Mouse (Mus musculus) liver, embryonic 11.5 days (tissue): ENCODE results near the gene BC107364. TPM values are rescaled to one million over a fixed set of nuclear protein-coding genes. Genes with fewer than 3 reads are reported as not detected.
A peak's percentile ranks its signal among the peaks of the same experiment; 100 is the strongest.

Experiments used
- ATAC-seq: fragments of 200-750 bp; cut with Nextera tagmentation; replicated peaks from 2 replicates; pipeline ENCODE4 v1.8.0; 2017; ENCODE audit warnings: moderate number of reproducible peaks, mild to moderate bottlenecking, moderate TSS enrichment, moderate library complexity; ENCODE audit not compliant: low FRiP score
- DNase-seq: peaks from one replicate; pipeline ENCODE4 v3.0.0-alpha.2; 2017; ENCODE audit warnings: low spot score
- H3K27ac ChIP-seq: fragments of 300-500 bp; sonication (generic); 2 replicates; pipeline ENCODE4 v1.5.1; 2014; ENCODE audit warnings: mild to moderate bottlenecking, low read depth, low read length, control low read depth
- H3K27me3 ChIP-seq: fragments of 300-500 bp; sonication (generic); replicated peaks from 2 replicates; pipeline ENCODE4 v1.6.1; 2014; ENCODE audit warnings: low read length, mixed read lengths; ENCODE audit not compliant: control insufficient read depth, insufficient read depth
- H3K36me3 ChIP-seq: fragments of 300-500 bp; sonication (generic); 2 replicates; pipeline ENCODE4 v1.6.1; 2014; ENCODE audit warnings: mild to moderate bottlenecking, low read length, moderate library complexity, mixed read lengths; ENCODE audit not compliant: control insufficient read depth, insufficient read depth
- H3K4me1 ChIP-seq: fragments of 300-500 bp; sonication (generic); replicated peaks from 2 replicates; pipeline ENCODE4 v1.6.1; 2014; ENCODE audit warnings: low read length, mixed read lengths; ENCODE audit not compliant: control insufficient read depth, insufficient read depth
- H3K4me2 ChIP-seq: fragments of 300-500 bp; sonication (generic); 2 replicates; pipeline ENCODE4 v1.6.1; 2014; ENCODE audit warnings: mild to moderate bottlenecking, control low read depth, moderate library complexity
- H3K4me3 ChIP-seq: fragments of 300-500 bp; sonication (generic); 2 replicates; pipeline ENCODE4 v1.5.1; 2014; ENCODE audit warnings: low read depth, low read length, control low read depth
- H3K9ac ChIP-seq: fragments of 300-500 bp; sonication (generic); 2 replicates; pipeline ENCODE4 v1.6.1; 2014; ENCODE audit warnings: low read depth, low read length, control low read depth
- H3K9me3 ChIP-seq: fragments of 300-500 bp; sonication (generic); 2 replicates; pipeline ENCODE4 v1.6.1; 2016; ENCODE audit warnings: low read length, inconsistent platforms, mixed read lengths; ENCODE audit not compliant: control insufficient read depth
- WGBS: fragments of 180-500 bp; shearing (Covaris S2); extraction: QIAGEN DNeasy Blood & Tissue Kit; methylation state at CpG from one replicate; pipeline ENCODE4 v1.1.7; 2014; 5-methylcytosine and 5-hydroxymethylcytosine counted together
- polyA plus RNA-seq: library from polyadenylated mRNA; unstranded; fragments of >200 nt; fragmentation: Nextera tagmentation; extraction: Ambion mirVana; gene quantifications from 2 replicates; pipeline ENCODE4 v1.2.1, GENCODE M21; 2014

Gene BC107364
- polyA plus RNA-seq, 1 experiment from 2014 or later: not detected

DNA sequence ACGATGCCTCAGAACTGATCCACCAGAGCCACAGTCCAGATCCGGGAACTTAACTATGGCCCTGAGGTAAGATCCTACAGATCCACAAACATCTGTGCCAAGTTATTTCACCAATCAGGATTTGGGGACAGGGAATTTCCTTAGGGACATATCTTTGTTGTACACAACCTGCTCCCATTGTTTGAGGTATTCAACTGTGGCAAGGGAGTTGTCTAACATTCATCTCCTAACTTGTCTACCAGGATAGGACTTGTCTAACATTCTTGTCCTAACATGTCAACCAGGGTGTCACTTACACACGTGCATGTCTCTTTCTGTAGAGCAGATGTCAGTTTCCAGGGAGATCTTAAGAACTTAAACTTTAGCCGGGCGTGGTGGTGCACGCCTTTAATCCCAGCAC, 35.5 kb downstream of the BC107364 start:
- DNase-seq (no peak), ATAC-seq (no peak)
- Histone ChIP-seq H3K9ac (no peak overlapping the region), H3K27ac (peak overlapping the region; percentile 19; the same call in 1 of the 2 replicates), H3K27me3 (no peaks in the 10 kb centered on the region), H3K4me2 (no peak overlapping the region), H3K9me3 (no peaks in the 10 kb centered on the region), H3K4me1 (peaks cover 17% of the 10 kb centered on the region), H3K4me3 (no peak overlapping the region), H3K36me3 (no peaks in the 10 kb centered on the region)
- 88% methylated on average over 6 of the region's 6 CpGs for WGBS

DNA sequence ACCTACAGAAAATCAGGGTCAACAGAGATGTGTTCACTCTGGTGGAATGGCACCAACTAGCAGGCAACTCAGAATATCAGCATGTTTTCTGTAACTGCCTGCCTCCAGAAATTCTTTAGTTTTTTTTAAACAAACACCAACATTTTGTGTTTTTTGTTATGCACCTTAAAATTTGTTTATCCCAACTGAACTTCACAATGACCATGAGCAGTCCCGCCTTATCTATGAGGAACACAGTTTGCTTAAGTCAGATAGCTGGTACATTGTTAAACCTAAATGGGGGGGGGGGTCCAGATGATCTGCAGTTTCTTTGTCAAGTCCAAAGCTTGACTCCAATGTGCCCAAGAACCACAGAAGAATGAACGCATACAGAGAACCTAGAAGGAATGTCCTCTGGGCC, 36.0 kb downstream of the BC107364 start:
- H3K9me3 ChIP-seq: no peaks in the 10 kb centered on the region
- DNase-seq (no peak), ATAC-seq (no peak)
- no peak overlapping the region for H3K4me3 ChIP-seq
- H3K4me1 ChIP-seq: peaks cover 17% of the 10 kb centered on the region
- H3K9ac ChIP-seq: no peak overlapping the region
- 0 out of 2 replicates have a peak overlapping the region, but pooled peaks have one; percentile 21 for H3K4me2 ChIP-seq
- 49% methylated on average over 2 of the region's 2 CpGs for WGBS
- H3K36me3 ChIP-seq: no peaks in the 10 kb centered on the region
- peak overlapping the region; percentile 19; the same call in 1 of the 2 replicates for H3K27ac ChIP-seq
- H3K27me3 ChIP-seq: no peaks in the 10 kb centered on the region

DNA sequence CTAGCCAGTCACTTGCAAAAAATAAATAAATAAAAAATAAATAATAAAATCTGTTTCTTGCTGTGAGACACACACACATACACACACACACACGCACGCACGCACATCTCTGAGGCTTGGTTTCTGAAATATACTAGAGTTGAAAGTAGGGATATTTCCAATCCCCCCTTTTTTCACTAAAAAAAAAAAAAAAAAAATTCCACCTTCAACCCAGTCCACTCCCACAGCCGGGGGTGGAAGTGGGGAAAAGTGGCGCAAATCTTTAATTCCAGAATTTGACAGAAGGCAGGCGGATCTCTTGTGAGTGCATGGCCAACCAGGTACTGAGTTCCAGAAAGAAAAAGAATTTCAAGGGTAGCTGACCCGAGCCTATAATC, 37.2 kb downstream of the BC107364 start:
- DNase-seq (no peak), ATAC-seq (no peak)
- peak overlapping the region; percentile 83 for H3K9ac ChIP-seq
- H3K4me3 ChIP-seq: peak overlapping the region; percentile 66
- H3K27me3 ChIP-seq: peaks cover 3% of the 10 kb centered on the region; the same call in 1 of the 2 replicates
- H3K4me2 ChIP-seq: peak overlapping the region; percentile 85
- H3K36me3 ChIP-seq: no peaks in the 10 kb centered on the region
- peak overlapping the region; percentile 16; the same call in 1 of the 2 replicates for H3K27ac ChIP-seq
- no peaks in the 10 kb centered on the region for H3K9me3 ChIP-seq
- H3K4me1 ChIP-seq: peaks cover 17% of the 10 kb centered on the region
- WGBS: 27% methylated on average over 7 of the region's 7 CpGs

DNA sequence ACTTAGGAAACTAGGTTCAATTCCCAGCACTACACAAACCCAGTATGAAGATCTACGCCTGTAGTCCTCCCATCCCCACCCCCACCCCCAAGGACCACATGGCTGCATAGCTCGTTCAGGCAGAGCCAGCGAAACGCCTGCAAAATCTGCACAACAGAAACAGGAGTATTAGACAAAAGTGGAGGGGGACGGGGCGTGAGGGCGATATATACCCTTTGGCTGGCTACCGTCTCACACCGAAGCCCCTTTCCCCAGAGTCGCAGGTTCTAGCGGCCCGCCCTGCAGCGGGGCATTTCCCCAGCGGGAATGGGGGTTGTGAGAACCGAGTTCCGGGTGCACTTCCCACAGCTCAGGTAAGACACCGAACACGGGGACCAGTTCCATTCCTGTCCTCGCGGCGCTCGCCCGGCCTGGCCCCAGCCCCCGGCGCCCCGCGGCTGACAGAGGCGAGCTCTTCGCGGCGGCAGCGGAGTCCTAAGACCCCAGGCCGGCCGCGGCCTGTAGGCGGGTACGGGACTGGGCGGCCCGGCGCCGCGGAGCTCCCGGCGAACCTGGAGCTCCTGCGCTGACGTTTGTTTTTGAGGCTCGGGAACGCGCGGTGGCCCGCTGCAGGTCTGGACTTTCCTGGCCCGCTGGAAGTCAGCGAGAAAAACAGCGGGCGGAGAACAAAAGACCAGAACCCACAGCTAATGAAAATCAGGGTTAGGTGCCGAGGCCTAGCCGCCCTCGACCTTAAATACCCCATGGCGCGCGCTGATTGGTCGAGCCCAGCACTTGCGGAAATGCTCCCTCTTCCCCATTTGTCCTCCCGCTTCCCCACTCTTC, 37.8 kb downstream of the BC107364 start:
- Histone ChIP-seq H3K27ac (peak overlapping the region; percentile 97), H3K36me3 (no peaks in the 10 kb centered on the region), H3K4me1 (peaks cover 22% of the 10 kb centered on the region), H3K9me3 (no peaks in the 10 kb centered on the region), H3K27me3 (peaks cover 9% of the 10 kb centered on the region), H3K9ac (peak overlapping the region; percentile 83), H3K4me2 (peak overlapping the region; percentile 85), H3K4me3 (peak overlapping the region; percentile 66)
- WGBS: under 1% methylated on average over 64 of the region's 64 CpGs
- peak; percentile 94 for DNase-seq
- peak; percentile 82 for ATAC-seq

DNA sequence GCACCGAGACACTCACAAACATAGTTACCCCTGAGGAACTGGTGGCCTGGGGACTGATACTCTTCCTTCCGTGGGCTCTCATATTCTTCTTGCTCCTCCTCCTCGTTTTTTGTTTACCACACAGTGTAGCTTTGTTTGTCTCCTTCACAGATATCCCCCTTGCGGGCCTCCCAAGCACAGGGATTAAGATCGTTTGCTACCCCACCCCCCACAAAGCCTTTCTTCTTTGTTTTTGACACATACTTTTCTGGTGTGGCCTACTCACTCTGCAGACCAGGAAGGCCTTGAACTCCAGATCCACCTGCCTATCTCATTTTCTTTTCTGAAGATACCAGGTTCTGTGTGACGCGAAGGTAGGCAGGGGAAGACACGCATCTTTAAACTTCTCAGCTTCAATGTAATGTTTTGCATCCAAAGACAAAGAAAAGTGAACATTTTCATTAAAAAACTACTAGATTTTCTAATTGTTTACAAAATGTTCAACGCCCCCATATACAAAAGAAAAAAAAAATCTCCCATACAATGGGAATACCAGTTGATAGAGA, 38.5 kb downstream of the BC107364 start:
- peak overlapping the region; percentile 85 for H3K4me2 ChIP-seq
- H3K4me3 ChIP-seq: peak overlapping the region; percentile 66
- no peaks in the 10 kb centered on the region for H3K36me3 ChIP-seq
- no peak for ATAC-seq
- H3K9ac ChIP-seq: peak overlapping the region; percentile 83
- H3K27ac ChIP-seq: peak overlapping the region; percentile 97
- 43% methylated on average over 9 of the region's 9 CpGs for WGBS
- H3K27me3 ChIP-seq: peaks cover 13% of the 10 kb centered on the region
- peaks cover 26% of the 10 kb centered on the region for H3K4me1 ChIP-seq
- DNase-seq: no peak
- H3K9me3 ChIP-seq: no peaks in the 10 kb centered on the region

DNA sequence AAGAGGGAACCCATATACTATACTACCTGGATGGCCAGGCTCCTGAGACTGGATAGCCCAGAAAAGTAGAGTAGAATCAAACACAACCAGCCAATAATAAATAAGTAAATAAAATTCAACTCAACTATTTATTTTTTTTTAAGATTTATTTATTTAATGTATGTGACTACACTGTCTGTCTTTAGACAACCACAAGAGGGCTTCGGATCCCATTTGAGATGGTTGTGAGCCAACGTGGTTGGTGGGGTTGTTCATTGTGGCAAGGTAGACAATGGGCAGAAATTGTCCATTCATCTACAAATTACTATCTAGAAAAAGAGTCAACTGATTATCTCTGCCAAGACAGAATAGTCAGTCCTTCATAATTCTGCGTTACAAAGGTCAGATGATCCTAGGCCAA, 40.3 kb downstream of the BC107364 start:
- H3K27me3 ChIP-seq: peaks cover 17% of the 10 kb centered on the region

DNA sequence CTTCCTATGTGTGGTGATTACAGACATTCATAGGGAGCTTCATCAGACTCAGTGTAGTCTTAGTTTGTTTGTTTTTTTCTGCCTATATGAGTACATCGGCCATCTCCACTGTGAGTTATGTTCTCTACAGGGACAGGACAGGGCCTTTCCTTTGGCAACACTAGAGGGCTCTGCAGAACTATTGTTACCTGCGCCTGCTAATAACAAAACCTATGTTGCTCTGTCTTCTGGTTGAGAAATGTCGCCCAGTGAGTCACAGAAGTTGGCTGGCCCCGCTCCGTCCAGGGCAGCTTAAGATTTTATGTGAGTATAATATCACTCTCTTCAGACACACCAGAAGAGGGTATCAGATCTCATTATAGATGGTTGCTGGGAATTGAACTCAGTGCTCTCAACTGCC, 41.1 kb downstream of the BC107364 start:
- H3K4me2 ChIP-seq: no peak overlapping the region
- H3K9ac ChIP-seq: no peak overlapping the region
- H3K9me3 ChIP-seq: no peaks in the 10 kb centered on the region
- H3K4me3 ChIP-seq: no peak overlapping the region
- H3K27ac ChIP-seq: no peak overlapping the region
- WGBS: 76% methylated on average over 5 of the region's 5 CpGs
- ATAC-seq (no peak), DNase-seq (no peak)
- peaks cover 24% of the 10 kb centered on the region for H3K4me1 ChIP-seq
- H3K27me3 ChIP-seq: peaks cover 24% of the 10 kb centered on the region
- H3K36me3 ChIP-seq: no peaks in the 10 kb centered on the region

More for the DNA sequence above, 40.3 kb downstream of the BC107364 start:
- DNase-seq (no peak), ATAC-seq (no peak)
- H3K36me3 ChIP-seq: no peaks in the 10 kb centered on the region
- no peak overlapping the region for H3K4me2 ChIP-seq
- peaks cover 26% of the 10 kb centered on the region for H3K4me1 ChIP-seq
- H3K27ac ChIP-seq: no peak overlapping the region
- WGBS: 83% methylated on average over 3 of the region's 3 CpGs
- H3K9ac ChIP-seq: no peak overlapping the region
- no peak overlapping the region for H3K4me3 ChIP-seq
- no peaks in the 10 kb centered on the region for H3K9me3 ChIP-seq

DNA sequence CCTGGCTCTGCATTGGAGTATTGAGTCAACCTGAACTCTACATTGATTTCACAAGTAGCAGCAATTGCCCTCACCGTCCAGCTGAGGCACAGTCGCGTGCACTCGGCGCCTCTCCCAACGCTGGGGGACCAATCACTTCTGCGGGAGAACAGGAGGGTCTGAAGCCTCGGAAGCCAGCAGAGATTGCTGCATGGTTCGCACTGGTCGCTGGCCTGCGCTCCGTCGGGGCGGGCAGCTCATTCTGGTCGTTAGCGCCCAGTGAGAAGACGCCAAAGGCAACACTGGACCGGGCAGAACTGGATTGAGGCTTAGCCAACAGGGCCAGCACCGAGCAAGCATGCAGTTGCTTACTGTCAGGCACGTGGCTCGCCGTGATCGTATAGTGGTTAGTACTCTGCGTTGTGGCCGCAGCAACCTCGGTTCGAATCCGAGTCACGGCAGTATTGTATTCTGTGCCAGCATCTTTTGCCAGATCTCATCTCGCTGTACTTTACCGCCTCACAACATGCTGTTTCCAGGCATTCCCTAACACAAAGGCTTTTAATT, 42.3 kb downstream of the BC107364 start:
- Histone ChIP-seq H3K4me3 (peak overlapping the region; percentile 47), H3K4me2 (peak overlapping the region; percentile 72), H3K9me3 (no peaks in the 10 kb centered on the region), H3K4me1 (peaks cover 14% of the 10 kb centered on the region), H3K9ac (peak overlapping the region; percentile 56), H3K36me3 (no peaks in the 10 kb centered on the region), H3K27ac (no peak overlapping the region), H3K27me3 (peaks cover 36% of the 10 kb centered on the region)
- ATAC-seq (peak; percentile 59), DNase-seq (peak; percentile 78)
- 1% methylated on average over 31 of the region's 31 CpGs for WGBS
